Mouse (Mus musculus): ENCODE measurements around the gene Barx1. TPM values are rescaled to one million over a fixed set of nuclear protein-coding genes. Genes with fewer than 3 reads are reported as not detected.
A peak's percentile ranks its signal among the peaks of the same experiment; 100 is the strongest.

Barx1 gene
- polyA plus RNA-seq, 1 experiment from 2014 or later: not detected

GRCm38 (mm10) chr13:48691991-48692390, 29.2 kb downstream of the Barx1 start:
- H3K4me1 ChIP-seq (replicated peaks; ENCODE audit: control insufficient read depth, insufficient read depth, low read length): no peaks in the 10 kb centered on the region
- H3K4me3 ChIP-seq (replicated peaks; ENCODE audit: low read length): no peak overlapping the region
- no peak overlapping the region for H3K9ac ChIP-seq
- H3K27ac ChIP-seq: no peak overlapping the region
- DNase-seq (ENCODE audit: low spot score): no peak
- H3K27me3 ChIP-seq (ENCODE audit: control insufficient read depth, insufficient read depth, low read length): no peaks in the 10 kb centered on the region
- no peaks in the 10 kb centered on the region for H3K36me3 ChIP-seq (replicated peaks; ENCODE audit: control insufficient read depth, insufficient read depth)
- H3K4me2 ChIP-seq (replicated peaks): no peak overlapping the region
- 0 out of 2 replicates have a peak, but pooled peaks cover 3% of the 10 kb centered on the region for H3K9me3 ChIP-seq (ENCODE audit: control insufficient read depth, low read length)
- 58% methylated on average over 2 of the region's 2 CpGs for WGBS
- no peak for ATAC-seq (ENCODE audit: low FRiP score)

GRCm38 (mm10) chr13:48694090-48695064, 31.6 kb downstream of the Barx1 start:
- H3K9ac ChIP-seq: no peak overlapping the region
- no peaks in the 10 kb centered on the region for H3K36me3 ChIP-seq (replicated peaks; ENCODE audit: control insufficient read depth, insufficient read depth)
- no peaks in the 10 kb centered on the region for H3K4me1 ChIP-seq (replicated peaks; ENCODE audit: control insufficient read depth, insufficient read depth, low read length)
- no peak overlapping the region for H3K4me3 ChIP-seq (replicated peaks; ENCODE audit: low read length)
- ATAC-seq (ENCODE audit: low FRiP score) (no peak), DNase-seq (ENCODE audit: low spot score) (no peak)
- no peak overlapping the region for H3K4me2 ChIP-seq (replicated peaks)
- H3K9me3 ChIP-seq (ENCODE audit: control insufficient read depth, low read length): 0 out of 2 replicates have a peak, but pooled peaks cover 3% of the 10 kb centered on the region
- no peaks in the 10 kb centered on the region for H3K27me3 ChIP-seq (ENCODE audit: control insufficient read depth, insufficient read depth, low read length)
- 61% methylated on average over 27 of the region's 27 CpGs for WGBS
- H3K27ac ChIP-seq: no peak overlapping the region

GRCm38 (mm10) chr13:48706385-48706951, 43.7 kb downstream of the Barx1 start:
- DNase-seq (ENCODE audit: low spot score) (peak; percentile 35), ATAC-seq (ENCODE audit: low FRiP score) (peak; percentile 73; the same call in 1 of the 2 replicates)
- no peak overlapping the region for H3K27ac ChIP-seq
- peak overlapping the region; percentile 24 for H3K9ac ChIP-seq
- no peaks in the 10 kb centered on the region for H3K27me3 ChIP-seq (ENCODE audit: control insufficient read depth, insufficient read depth, low read length)
- peak overlapping the region; percentile 55 for H3K4me2 ChIP-seq (replicated peaks)
- H3K4me3 ChIP-seq (replicated peaks; ENCODE audit: low read length): peak overlapping the region; percentile 26
- H3K36me3 ChIP-seq (replicated peaks; ENCODE audit: control insufficient read depth, insufficient read depth): no peaks in the 10 kb centered on the region
- 1% methylated on average over 19 of the region's 21 CpGs for WGBS
- no peaks in the 10 kb centered on the region for H3K9me3 ChIP-seq (ENCODE audit: control insufficient read depth, low read length)
- H3K4me1 ChIP-seq (replicated peaks; ENCODE audit: control insufficient read depth, insufficient read depth, low read length): peaks cover 8% of the 10 kb centered on the region

- 79% methylated on average over 2 of the region's 2 CpGs for WGBS
- DNase-seq (ENCODE audit: low spot score) (no peak), ATAC-seq (ENCODE audit: low FRiP score) (no peak)
- no peak overlapping the region for H3K9ac ChIP-seq
- no peak overlapping the region for H3K4me3 ChIP-seq (replicated peaks; ENCODE audit: low read length)
- no peak overlapping the region for H3K27ac ChIP-seq
- H3K4me1 ChIP-seq (replicated peaks; ENCODE audit: control insufficient read depth, insufficient read depth, low read length): no peaks in the 10 kb centered on the region
- no peaks in the 10 kb centered on the region for H3K27me3 ChIP-seq (ENCODE audit: control insufficient read depth, insufficient read depth, low read length)
- H3K36me3 ChIP-seq (replicated peaks; ENCODE audit: control insufficient read depth, insufficient read depth): no peaks in the 10 kb centered on the region
- H3K4me2 ChIP-seq (replicated peaks): no peak overlapping the region
- H3K9me3 ChIP-seq (ENCODE audit: control insufficient read depth, low read length): no peaks in the 10 kb centered on the region
Measured at GRCm38 (mm10) chr13:48712675-48713074, 49.9 kb downstream of the Barx1 start.

GRCm38 (mm10) chr13:48716075-48716474, 53.3 kb downstream of the Barx1 start:
- no peaks in the 10 kb centered on the region for H3K36me3 ChIP-seq (replicated peaks; ENCODE audit: control insufficient read depth, insufficient read depth)
- no peaks in the 10 kb centered on the region for H3K27me3 ChIP-seq (ENCODE audit: control insufficient read depth, insufficient read depth, low read length)
- H3K27ac ChIP-seq: no peak overlapping the region
- no peaks in the 10 kb centered on the region for H3K4me1 ChIP-seq (replicated peaks; ENCODE audit: control insufficient read depth, insufficient read depth, low read length)
- no peak for ATAC-seq (ENCODE audit: low FRiP score)
- no peaks in the 10 kb centered on the region for H3K9me3 ChIP-seq (ENCODE audit: control insufficient read depth, low read length)
- DNase-seq (ENCODE audit: low spot score): no peak
- no peak overlapping the region for H3K9ac ChIP-seq
- no peak overlapping the region for H3K4me3 ChIP-seq (replicated peaks; ENCODE audit: low read length)
- WGBS: 67% methylated on average over 4 of the region's 4 CpGs
- H3K4me2 ChIP-seq (replicated peaks): no peak overlapping the region

Other genes with a start within 250 kb of the Barx1 start
- 6.8 and 9.4 TPM in 2 replicates for gene Zfp169, start 149.5 kb upstream of the Barx1 start, polyA plus RNA-seq (2014; fragmentation: Nextera tagmentation; extraction: Ambion mirVana)
- 2.9 and 3.4 TPM in 2 replicates for gene A830005F24Rik, start 149.4 kb upstream of the Barx1 start, polyA plus RNA-seq (2014; fragmentation: Nextera tagmentation; extraction: Ambion mirVana)
- gene Ptpdc1, start 37.3 kb upstream of the Barx1 start, polyA plus RNA-seq (2014; fragmentation: Nextera tagmentation; extraction: Ambion mirVana): 21.6 and 21.7 TPM in 2 replicates
- gene Phf2, start 208.1 kb downstream of the Barx1 start, polyA plus RNA-seq (2014; fragmentation: Nextera tagmentation; extraction: Ambion mirVana): 10.8 and 11.2 TPM in 2 replicates